ENCODE assay signal across 24 mouse cellular contexts in the genomic region with DNA sequence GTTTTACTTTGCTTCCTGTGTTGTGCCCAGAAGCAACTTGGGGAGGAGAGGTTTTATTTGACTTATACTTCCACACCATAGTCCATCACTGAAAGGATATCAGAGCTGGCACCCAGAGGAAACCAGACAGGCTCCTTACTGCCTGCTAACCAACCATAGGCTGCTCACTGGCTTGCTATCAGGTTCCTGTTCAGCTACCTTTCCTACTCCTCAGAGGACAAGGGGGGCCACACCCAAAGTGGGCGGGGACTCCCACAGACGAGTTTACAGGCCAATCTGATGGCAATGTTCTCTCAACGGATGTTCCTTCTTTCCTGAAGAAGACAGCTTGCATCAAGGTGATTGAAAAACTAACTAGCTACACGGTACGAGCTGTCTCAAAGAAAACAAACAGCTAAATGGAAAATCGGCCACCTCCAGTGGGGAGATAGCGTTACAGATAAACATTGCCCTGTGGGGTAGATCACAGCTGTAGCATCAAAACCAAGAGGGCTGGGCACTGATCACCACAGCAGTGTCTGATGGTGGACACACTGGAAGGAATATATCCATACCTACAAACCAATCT. TPM values are rescaled to one million over a fixed set of nuclear protein-coding genes. Genes with fewer than 3 reads are reported as not detected.
A peak's percentile ranks its signal among the peaks of the same experiment; 100 is the strongest.
DNase-seq lines count a peak whose midpoint lies in the region; ATAC-seq and TF ChIP-seq lines count a peak whose summit lies in the region.
"Had no signal": no experiment of that assay in that cellular context is flagged by ENCODE, and none has a peak within 500 bp of the region (broad histone marks: within the 10 kb centered on the region; RNA-seq: fewer than 3 reads in every experiment).

No protein-coding gene starts in this region.

- peak overlapping the region; percentile 59; the same call in 1 of the 2 replicates for H3K27ac ChIP-seq in liver, embryonic 15.5 days (replicated peaks)
- no peak overlapping the region for H3K27ac ChIP-seq in intestine, embryonic 16.5 days (ENCODE audit: low read length)
- H3K27ac ChIP-seq in lung, postnatal 0 days (ENCODE audit: low read length): no peak overlapping the region
- H3K27ac ChIP-seq: forebrain, embryonic 15.5 days; limb, embryonic 12.5 days; neural tube, embryonic 13.5 days had no signal

- peak; percentile 76 for DNase-seq in ZHBTc4 (ENCODE audit: low read depth, low spot score)
- no peak for DNase-seq in lung, postnatal 0 days (ENCODE audit: low spot score)
- DNase-seq in retina, embryonic 14.5 days (ENCODE audit: low spot score): no peak
- DNase-seq in layer of hippocampus, postnatal 25 days (ENCODE audit: extremely low spot score in 1 of 2, low spot score in 1 of 2): no peak
- DNase-seq: adrenal gland, postnatal 36 days; cerebellum, adult 8-10 months; gastrocnemius, postnatal 36 days; kidney, adult 9 months; lung, embryonic 14.5 days; lung, postnatal 4 days; right cerebral cortex, postnatal 14 days; spleen, adult 18-20 months; thymus, postnatal 4 days had no signal

- H3K27me3 ChIP-seq in liver, embryonic 15.5 days: peaks cover 9% of the 10 kb centered on the region; the same call in 1 of the 2 replicates
- H3K27me3 ChIP-seq in intestine, embryonic 16.5 days (replicated peaks; ENCODE audit: control insufficient read depth, insufficient read depth, low read length): no peaks in the 10 kb centered on the region
- H3K27me3 ChIP-seq in lung, postnatal 0 days (replicated peaks; ENCODE audit: insufficient read depth, low read length): no peaks in the 10 kb centered on the region

- peak overlapping the region; percentile 27 for H3K4me2 ChIP-seq in liver, embryonic 15.5 days
- H3K4me2 ChIP-seq in intestine, embryonic 16.5 days (ENCODE audit: low read depth, low read length): no peak overlapping the region
- H3K4me2 ChIP-seq in lung, postnatal 0 days (replicated peaks; ENCODE audit: low read depth, low read length): no peak overlapping the region
- H3K4me2 ChIP-seq: forebrain, embryonic 15.5 days; limb, embryonic 12.5 days; lung, embryonic 14.5 days; midbrain, embryonic 11.5 days; neural tube, embryonic 13.5 days had no signal

- no peaks in the 10 kb centered on the region for H3K36me3 ChIP-seq in liver, embryonic 15.5 days (replicated peaks)
- no peaks in the 10 kb centered on the region for H3K36me3 ChIP-seq in intestine, embryonic 16.5 days (ENCODE audit: control insufficient read depth, insufficient read depth, low read length)
- no peaks in the 10 kb centered on the region for H3K36me3 ChIP-seq in lung, postnatal 0 days (ENCODE audit: insufficient read depth, low read length)
- H3K36me3 ChIP-seq: forebrain, embryonic 15.5 days; G1E; limb, embryonic 12.5 days; neural tube, embryonic 13.5 days had no signal

- H3K4me3 ChIP-seq in liver, embryonic 15.5 days (replicated peaks): no peak overlapping the region
- no peak overlapping the region for H3K4me3 ChIP-seq in intestine, embryonic 16.5 days (ENCODE audit: low read length)
- H3K4me3 ChIP-seq in lung, postnatal 0 days (ENCODE audit: low read depth, low read length): no peak overlapping the region
- H3K4me3 ChIP-seq: erythroblast, embryonic 14.5 days; forebrain, embryonic 15.5 days; limb, embryonic 12.5 days; neural tube, embryonic 13.5 days had no signal

- peak; percentile 79 for ATAC-seq in erythroid progenitor cell, adult 5-6 weeks (replicated peaks; ENCODE audit: low FRiP score, poor library complexity, severe bottlenecking)
- ATAC-seq in liver, embryonic 15.5 days (ENCODE audit: insufficient read depth): 0 out of 2 replicates have a peak, but pooled peaks have one; percentile 30
- ATAC-seq in intestine, embryonic 16.5 days: no peak
- ATAC-seq in lung, postnatal 0 days: no peak
- ATAC-seq: CD4-positive, CD25-positive, alpha-beta regulatory T cell, adult 4 months; forebrain, embryonic 15.5 days had no signal

- no peak overlapping the region for H3K9ac ChIP-seq in liver, embryonic 15.5 days
- no peak overlapping the region for H3K9ac ChIP-seq in intestine, embryonic 16.5 days (ENCODE audit: low read depth, low read length)
- no peak overlapping the region for H3K9ac ChIP-seq in lung, postnatal 0 days (replicated peaks; ENCODE audit: low read depth)
- H3K9ac ChIP-seq: forebrain, embryonic 15.5 days; limb, embryonic 12.5 days; lung, embryonic 14.5 days; neural tube, embryonic 13.5 days had no signal

- TF ChIP-seq CTCF in lung, postnatal 0 days (IDR thresholded peaks at IDR 0.05): no peak

- WGBS in liver, embryonic 15.5 days (ENCODE audit: insufficient replicate concordance): 37% methylated on average over 7 of the region's 7 CpGs
- WGBS in intestine, embryonic 16.5 days: 58% methylated on average over 7 of the region's 7 CpGs
- WGBS in lung, postnatal 0 days: 47% methylated on average over 7 of the region's 7 CpGs

- H3K4me1 ChIP-seq in liver, embryonic 15.5 days (replicated peaks): peaks cover 34% of the 10 kb centered on the region
- no peaks in the 10 kb centered on the region for H3K4me1 ChIP-seq in intestine, embryonic 16.5 days (ENCODE audit: control insufficient read depth, insufficient read depth, low read length)
- H3K4me1 ChIP-seq in lung, postnatal 0 days (ENCODE audit: insufficient read depth, low read depth, low read length): no peaks in the 10 kb centered on the region

- no peaks in the 10 kb centered on the region for H3K9me3 ChIP-seq in liver, embryonic 15.5 days (replicated peaks)
- H3K9me3 ChIP-seq in intestine, embryonic 16.5 days (ENCODE audit: control insufficient read depth, low read length): no peaks in the 10 kb centered on the region
- no peaks in the 10 kb centered on the region for H3K9me3 ChIP-seq in lung, postnatal 0 days (ENCODE audit: low read length)
- H3K9me3 ChIP-seq: forebrain, embryonic 15.5 days; G1E; limb, embryonic 12.5 days; neural tube, embryonic 13.5 days had no signal

- no peak for TF ChIP-seq EP300 in lung, postnatal 0 days (IDR thresholded peaks at IDR 0.05)

RNA-seq across cellular contexts. Expression of gene Prpsap1, which starts 17.4 kb away (rescaled TPM):
- 10.8 and 15.9 TPM in 2 replicates for total RNA-seq in erythroid progenitor cell, adult 5-6 weeks (2015; ENCODE audit: low replicate concordance)
- 9.5 and 12.0 TPM in 2 replicates for total RNA-seq in erythroid progenitor cell, adult 5-6 weeks (2017; ENCODE audit: low replicate concordance)
- 45.1 and 49.0 TPM in 2 replicates for polyA plus RNA-seq in liver, embryonic 15.5 days (2015; fragmentation: Nextera tagmentation; extraction: Ambion mirVana)
- 260 and 274 TPM in 2 replicates for polyA plus RNA-seq in intestine, embryonic 16.5 days (2015; fragmentation: Nextera tagmentation; extraction: Ambion mirVana)
- 89.5 and 97.7 TPM in 2 replicates for polyA plus RNA-seq in lung, postnatal 0 days (2015; fragmentation: Nextera tagmentation; extraction: Ambion mirVana)
- 10 to 100 TPM; 76.4 to 88.4 TPM for total RNA-seq in layer of hippocampus, postnatal 25 days (2021)

RNA-seq across cellular contexts. Expression of gene Sphk1, which starts 19.3 kb away (rescaled TPM):
- total RNA-seq in erythroid progenitor cell, adult 5-6 weeks (2015; ENCODE audit: low replicate concordance): 34.0 and 39.3 TPM in 2 replicates
- total RNA-seq in erythroid progenitor cell, adult 5-6 weeks (2017; ENCODE audit: low replicate concordance): 65.2 and 96.7 TPM in 2 replicates
- 28.8 and 32.7 TPM in 2 replicates for polyA plus RNA-seq in liver, embryonic 15.5 days (2015; fragmentation: Nextera tagmentation; extraction: Ambion mirVana)
- 3.9 and 5.2 TPM in 2 replicates for polyA plus RNA-seq in intestine, embryonic 16.5 days (2015; fragmentation: Nextera tagmentation; extraction: Ambion mirVana)
- 38.6 and 56.3 TPM in 2 replicates for polyA plus RNA-seq in lung, postnatal 0 days (2015; fragmentation: Nextera tagmentation; extraction: Ambion mirVana)
- 1 to 10 TPM; 1.3 to 2.1 TPM for total RNA-seq in layer of hippocampus, postnatal 25 days (2021)

RNA-seq across cellular contexts. Expression of gene Qrich2, which starts 45.3 kb away (rescaled TPM):
- not detected in 2 replicates for total RNA-seq in erythroid progenitor cell, adult 5-6 weeks (2015; ENCODE audit: low replicate concordance)
- not detected in 2 replicates for total RNA-seq in erythroid progenitor cell, adult 5-6 weeks (2017; ENCODE audit: low replicate concordance)
- polyA plus RNA-seq in liver, embryonic 15.5 days (2015; fragmentation: Nextera tagmentation; extraction: Ambion mirVana): not detected in 2 replicates
- polyA plus RNA-seq in intestine, embryonic 16.5 days (2015; fragmentation: Nextera tagmentation; extraction: Ambion mirVana): 0.39 TPM in 2 replicates
- 0.05 and 0.06 TPM in 2 replicates for polyA plus RNA-seq in lung, postnatal 0 days (2015; fragmentation: Nextera tagmentation; extraction: Ambion mirVana)
- not detected for total RNA-seq in layer of hippocampus, postnatal 25 days (2021)
- total RNA-seq: adrenal gland, postnatal 36 days had no signal
- polyA plus RNA-seq: CD4-positive, CD25-positive, alpha-beta regulatory T cell, adult 4 months; embryonic facial prominence, embryonic 11.5 days; erythroblast, embryonic 14.5 days; forebrain, embryonic 15.5 days; neural tube, embryonic 13.5 days had no signal

Comparison
In these comparisons a context has a peak if more than half of its experiments do, and no peak if none do; other contexts are left out.
1. ATAC-seq: peak in erythroid progenitor cell, adult 5-6 weeks (single experiment) and liver, embryonic 15.5 days (single experiment); none in intestine, embryonic 16.5 days (single experiment) and lung, postnatal 0 days (single experiment).